Mouse (Mus musculus): ENCODE measurements at regions not wholly inside any gene's neighbourhood (a gene's known extent, or its start where the extent isn't known, plus 50 kb on each side); places are given as distances from the start of the nearest gene placed in this dataset.

GRCm38 (mm10) chr12:42006912-42007311, 520.7 kb upstream of the Lrrn3 start:
- Histone ChIP-seq H3K4me1 (ENCODE audit: control insufficient read depth, insufficient read depth, low read length) (no peaks in the 10 kb centered on the region), H3K27ac (ENCODE audit: insufficient read depth, low read length) (no peak overlapping the region), H3K4me3 (ENCODE audit: insufficient read depth, low read length) (no peak overlapping the region)
- TF ChIP-seq CTCF (IDR thresholded peaks at IDR 0.05; ENCODE audit: borderline replicate concordance, insufficient read depth, low read length): no peak
- TF ChIP-seq POLR2A (IDR thresholded peaks at IDR 0.05; ENCODE audit: low read depth, low read length): no peak

All from embryonic fibroblast, embryonic 13.5 days (primary cell).